Mouse (Mus musculus): ENCODE results near the gene Camkk2. TPM values are rescaled to one million over a fixed set of nuclear protein-coding genes. Genes with fewer than 3 reads are reported as not detected.
A peak's percentile ranks its signal among the peaks of the same experiment; 100 is the strongest.

Gene Camkk2
- polyA plus RNA-seq, 1 experiment from 2014 or later: 38.9 TPM

GRCm38 (mm10) chr5:122707276-122708181, 71.7 kb downstream of the Camkk2 start, which contains the start of gene P2rx4:
TSS of gene P2rx4 (plus strand) at chr5:122707544.
- no peaks in the 10 kb centered on the region for H3K27me3 ChIP-seq (ENCODE audit: insufficient read depth, low read length)
- H3K4me1 ChIP-seq (replicated peaks; ENCODE audit: insufficient read depth, low read length): peaks cover 15% of the 10 kb centered on the region
- H3K4me3 ChIP-seq (replicated peaks; ENCODE audit: low read depth, low read length): peak within 1 kb of the TSS; percentile 67
- 2% methylated on average over 66 of the region's 66 CpGs for WGBS
- H3K4me2 ChIP-seq (ENCODE audit: low read length): peak within 1 kb of the TSS; percentile 86
- ATAC-seq (replicated peaks; ENCODE audit: low FRiP score, low read depth): peak; percentile 92
- DNase-seq (ENCODE audit: low spot score): peak; percentile 89
- no peaks in the 10 kb centered on the region for H3K36me3 ChIP-seq (ENCODE audit: insufficient read depth, low read length)
- peak; percentile 47 for TF ChIP-seq CTCF (IDR thresholded peaks at IDR 0.05; ENCODE audit: low read depth)
- no peaks in the 10 kb centered on the region for H3K9me3 ChIP-seq (replicated peaks; ENCODE audit: low read length)
- H3K9ac ChIP-seq (ENCODE audit: low read depth, low read length): peak within 1 kb of the TSS; percentile 82
- peak within 1 kb of the TSS; percentile 91 for H3K27ac ChIP-seq

- ATAC-seq (replicated peaks; ENCODE audit: low FRiP score, low read depth) (no peak), DNase-seq (ENCODE audit: low spot score) (no peak)
- no peaks in the 10 kb centered on the region for H3K27me3 ChIP-seq (ENCODE audit: insufficient read depth, low read length)
- H3K4me2 ChIP-seq (ENCODE audit: low read length): peak overlapping the region; percentile 86
- TF ChIP-seq CTCF (IDR thresholded peaks at IDR 0.05; ENCODE audit: low read depth): no peak
- H3K4me3 ChIP-seq (replicated peaks; ENCODE audit: low read depth, low read length): peak overlapping the region; percentile 67
- WGBS: 40% methylated on average over 5 of the region's 5 CpGs
- peak overlapping the region; percentile 82 for H3K9ac ChIP-seq (ENCODE audit: low read depth, low read length)
- peaks cover 15% of the 10 kb centered on the region for H3K4me1 ChIP-seq (replicated peaks; ENCODE audit: insufficient read depth, low read length)
- H3K9me3 ChIP-seq (replicated peaks; ENCODE audit: low read length): no peaks in the 10 kb centered on the region
- H3K27ac ChIP-seq: peak overlapping the region; percentile 91
- H3K36me3 ChIP-seq (ENCODE audit: insufficient read depth, low read length): no peaks in the 10 kb centered on the region
These were observed 72.3 kb downstream of the Camkk2 start for GRCm38 (mm10) chr5:122706917-122707275.

GRCm38 (mm10) chr5:122705174-122705573, 74.0 kb downstream of the Camkk2 start:
- Histone ChIP-seq H3K4me1 (replicated peaks; ENCODE audit: insufficient read depth, low read length) (peaks cover 15% of the 10 kb centered on the region), H3K36me3 (ENCODE audit: insufficient read depth, low read length) (no peaks in the 10 kb centered on the region), H3K9ac (ENCODE audit: low read depth, low read length) (no peak overlapping the region), H3K27me3 (ENCODE audit: insufficient read depth, low read length) (no peaks in the 10 kb centered on the region), H3K9me3 (replicated peaks; ENCODE audit: low read length) (no peaks in the 10 kb centered on the region), H3K4me3 (replicated peaks; ENCODE audit: low read depth, low read length) (no peak overlapping the region), H3K27ac (no peak overlapping the region), H3K4me2 (ENCODE audit: low read length) (no peak overlapping the region)
- DNase-seq (ENCODE audit: low spot score): no peak
- 80% methylated on average over 3 of the region's 3 CpGs for WGBS
- TF ChIP-seq CTCF (IDR thresholded peaks at IDR 0.05; ENCODE audit: low read depth): no peak
- no peak for ATAC-seq (replicated peaks; ENCODE audit: low FRiP score, low read depth)

- H3K4me1 ChIP-seq (replicated peaks; ENCODE audit: insufficient read depth, low read length): peaks cover 15% of the 10 kb centered on the region
- no peak overlapping the region for H3K27ac ChIP-seq
- TF ChIP-seq CTCF (IDR thresholded peaks at IDR 0.05; ENCODE audit: low read depth): no peak
- no peaks in the 10 kb centered on the region for H3K9me3 ChIP-seq (replicated peaks; ENCODE audit: low read length)
- no peak overlapping the region for H3K9ac ChIP-seq (ENCODE audit: low read depth, low read length)
- no peaks in the 10 kb centered on the region for H3K36me3 ChIP-seq (ENCODE audit: insufficient read depth, low read length)
- no peak overlapping the region for H3K4me2 ChIP-seq (ENCODE audit: low read length)
- 60% methylated on average over 4 of the region's 4 CpGs for WGBS
- no peak for DNase-seq (ENCODE audit: low spot score)
- no peak overlapping the region for H3K4me3 ChIP-seq (replicated peaks; ENCODE audit: low read depth, low read length)
- ATAC-seq (replicated peaks; ENCODE audit: low FRiP score, low read depth): no peak
- no peaks in the 10 kb centered on the region for H3K27me3 ChIP-seq (ENCODE audit: insufficient read depth, low read length)
These were observed 74.6 kb downstream of the Camkk2 start for GRCm38 (mm10) chr5:122704571-122704970.

GRCm38 (mm10) chr5:122703574-122703973, 75.6 kb downstream of the Camkk2 start:
- Histone ChIP-seq H3K27me3 (ENCODE audit: insufficient read depth, low read length) (no peaks in the 10 kb centered on the region), H3K36me3 (ENCODE audit: insufficient read depth, low read length) (no peaks in the 10 kb centered on the region), H3K9me3 (replicated peaks; ENCODE audit: low read length) (no peaks in the 10 kb centered on the region), H3K4me1 (replicated peaks; ENCODE audit: insufficient read depth, low read length) (peaks cover 12% of the 10 kb centered on the region), H3K4me2 (ENCODE audit: low read length) (no peak overlapping the region), H3K4me3 (replicated peaks; ENCODE audit: low read depth, low read length) (no peak overlapping the region), H3K9ac (ENCODE audit: low read depth, low read length) (no peak overlapping the region), H3K27ac (no peak overlapping the region)
- ATAC-seq (replicated peaks; ENCODE audit: low FRiP score, low read depth) (no peak), DNase-seq (ENCODE audit: low spot score) (no peak)
- no peak for TF ChIP-seq CTCF (IDR thresholded peaks at IDR 0.05; ENCODE audit: low read depth)
- 91% methylated on average over 2 of the region's 2 CpGs for WGBS

GRCm38 (mm10) chr5:122702156-122702555, 77.1 kb downstream of the Camkk2 start:
- Histone ChIP-seq H3K27ac (no peak overlapping the region), H3K9ac (ENCODE audit: low read depth, low read length) (no peak overlapping the region), H3K9me3 (replicated peaks; ENCODE audit: low read length) (no peaks in the 10 kb centered on the region), H3K36me3 (ENCODE audit: insufficient read depth, low read length) (no peaks in the 10 kb centered on the region), H3K4me1 (replicated peaks; ENCODE audit: insufficient read depth, low read length) (peaks cover 5% of the 10 kb centered on the region; the same call in 1 of the 2 replicates), H3K4me3 (replicated peaks; ENCODE audit: low read depth, low read length) (no peak overlapping the region), H3K4me2 (ENCODE audit: low read length) (no peak overlapping the region), H3K27me3 (ENCODE audit: insufficient read depth, low read length) (no peaks in the 10 kb centered on the region)
- no peak for TF ChIP-seq CTCF (IDR thresholded peaks at IDR 0.05; ENCODE audit: low read depth)
- DNase-seq (ENCODE audit: low spot score) (no peak), ATAC-seq (replicated peaks; ENCODE audit: low FRiP score, low read depth) (no peak)
- WGBS: 66% methylated on average over 6 of the region's 6 CpGs

All from kidney, postnatal 0 days (tissue).